Mouse (Mus musculus) Patski (cell line): ENCODE data around the gene Gm4491. TPM values are rescaled to one million over a fixed set of nuclear protein-coding genes. Genes with fewer than 3 reads are reported as not detected.
A peak's percentile ranks its signal among the peaks of the same experiment; 100 is the strongest.

Experiments used
- ATAC-seq: fragments of 100-300 bp; one replicate; pipeline ENCODE4 v1.8.0; 2021
- CTCF ChIA-PET: fragments of 350-600 bp; sonication (Branson Sonifier 250); formaldehyde crosslinking; loops from one replicate; lab custom pipeline; 2022; ENCODE audit warnings: inconsistent platforms; lab: Charles Lee
- POLR2A ChIA-PET: fragments of 350-600 bp; sonication (Branson Sonifier 250); formaldehyde crosslinking; loops from one replicate; lab custom pipeline; 2022; ENCODE audit warnings: antibody characterized with exemption, inconsistent platforms; lab: Charles Lee
- DNase-seq: peaks from one replicate; pipeline ENCODE4 v3.0.0-alpha.2; 2011; ENCODE audit warnings: low read depth, low spot score
- H3K27me3 ChIP-seq: fragments of 371-371 bp; one replicate; pipeline ENCODE4 v1.5.1; 2021
- CTCF ChIP-seq: fragments of 100-300 bp; IDR thresholded peaks from one replicate; pipeline ENCODE4 v1.5.1; 2021
- in situ Hi-C: fragments of 300-500 bp; cut with MboI; formaldehyde crosslinking; loops from 3 replicates; pipeline ENCODE4 v1.11.1; 2018; ENCODE audit warnings: low pct_unique_long_range_greater_than_20kb, mixed read lengths
- polyA plus RNA-seq: library from polyadenylated mRNA; unstranded; gene quantifications from one replicate; pipeline ENCODE4 v1.2.3, GENCODE M21; 2021

Gm4491 gene
- polyA plus RNA-seq, 1 experiment from 2014 or later = not detected

GRCm38 (mm10) chr14:57107091-57107490 lies 8.6 kb downstream of the Gm4491 start:
- ChIA-PET CTCF (interaction anchor here (1.8 to 2.1 kb wide), 2 partner anchors 14 to 255 kb away, joined by 5 to 9 read pairs; no protein-coding TSS in a partner anchor), POLR2A (no interaction called here)
- in situ Hi-C loops = no loop called here
- DNase-seq (no peak), ATAC-seq (no peak)
- peaks cover 28% of the 10 kb centered on the region for H3K27me3 ChIP-seq
- TF ChIP-seq CTCF = no peak

- TF ChIP-seq CTCF = no peak
- peaks cover 33% of the 10 kb centered on the region for H3K27me3 ChIP-seq
- in situ Hi-C loops = no loop called here
- POLR2A ChIA-PET = no interaction called here
- ATAC-seq = no peak
- CTCF ChIA-PET = interaction anchor here (1.2 to 2.1 kb wide), 3 partner anchors 12 to 257 kb away, joined by 3 to 9 read pairs (median 5); no protein-coding TSS in a partner anchor
- no peak for DNase-seq
Measured at GRCm38 (mm10) chr14:57105721-57106120, 10.0 kb downstream of the Gm4491 start.

- H3K27me3 ChIP-seq = peaks cover 33% of the 10 kb centered on the region
- no peak for TF ChIP-seq CTCF
- POLR2A ChIA-PET = no interaction called here
- in situ Hi-C loops = no loop called here
- CTCF ChIA-PET = interaction anchor here (1.2 to 2.1 kb wide), 2 partner anchors 12 to 257 kb away, joined by 3 to 5 read pairs; no protein-coding TSS in a partner anchor
- DNase-seq = no peak
- ATAC-seq = no peak
Measured at GRCm38 (mm10) chr14:57105111-57105510, 10.6 kb downstream of the Gm4491 start.

- H3K27me3 ChIP-seq = peaks cover 33% of the 10 kb centered on the region
- in situ Hi-C loops = no loop called here
- POLR2A ChIA-PET = no interaction called here
Measured at GRCm38 (mm10) chr14:57104106-57105023, 11.3 kb downstream of the Gm4491 start, which contains the start of gene Gjb2. Gene Gjb2 (minus strand): TSS chr14:57104702.

GRCm38 (mm10) chr14:57103711-57104105 lies 12.0 kb downstream of the Gm4491 start:
- TF ChIP-seq CTCF = no peak
- ATAC-seq = no peak
- in situ Hi-C loops = no loop called here
- no peak for DNase-seq
- ChIA-PET CTCF (interaction anchor here (0.9 to 1.1 kb wide), 2 partner anchors 11 to 183 kb away, joined by 3 read pairs; no protein-coding TSS in a partner anchor), POLR2A (no interaction called here)
- peaks cover 34% of the 10 kb centered on the region for H3K27me3 ChIP-seq

More at GRCm38 (mm10) chr14:57104106-57105023, 11.3 kb downstream of the Gm4491 start, which contains the start of gene Gjb2:
- DNase-seq (no peak), ATAC-seq (no peak)
- CTCF ChIA-PET = interaction anchor here (0.9 to 1.2 kb wide), 3 partner anchors 11 to 258 kb away, joined by 3 read pairs; no protein-coding TSS in a partner anchor
- TF ChIP-seq CTCF = no peak

DNA sequence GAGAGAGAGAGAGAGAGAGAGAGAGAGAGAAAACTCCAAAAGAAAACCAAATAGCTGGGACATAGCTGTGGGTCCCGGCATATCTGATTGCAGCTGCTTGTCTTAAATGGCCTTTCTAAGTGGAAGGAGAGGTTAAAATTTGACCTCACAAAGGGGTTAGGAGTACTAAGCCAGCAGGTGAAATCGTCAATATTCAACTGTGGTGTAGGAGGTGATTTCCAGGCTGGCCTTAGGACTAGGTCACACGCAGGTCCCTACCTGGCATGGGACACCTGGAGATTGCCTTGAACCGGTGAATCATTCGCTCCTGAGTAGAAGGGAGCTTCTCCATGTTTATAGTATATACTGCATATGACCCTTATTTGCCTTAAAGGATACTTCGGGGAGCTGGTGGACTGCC lies 12.6 kb downstream of the Gm4491 start:
- POLR2A ChIA-PET = no interaction called here
- CTCF ChIA-PET = interaction anchor here (0.9 to 1.2 kb wide), 2 partner anchors 184 to 239 kb away, joined by 3 read pairs; no protein-coding TSS in a partner anchor
- peaks cover 37% of the 10 kb centered on the region for H3K27me3 ChIP-seq
- no peak for ATAC-seq
- TF ChIP-seq CTCF = no peak
- in situ Hi-C loops = no loop called here
- DNase-seq = no peak

GRCm38 (mm10) chr14:57101623-57102022 lies 14.1 kb downstream of the Gm4491 start:
- POLR2A ChIA-PET = no interaction called here
- ATAC-seq (no peak), DNase-seq (no peak)
- in situ Hi-C loops = no loop called here
- CTCF ChIA-PET = interaction anchor here (1.2 kb wide), 1 partner anchor 240 kb away, joined by 3 read pairs; no protein-coding TSS in a partner anchor
- TF ChIP-seq CTCF = no peak
- H3K27me3 ChIP-seq = peaks cover 41% of the 10 kb centered on the region

- POLR2A ChIA-PET = no interaction called here
- no peak for TF ChIP-seq CTCF
Measured at GRCm38 (mm10) chr14:57095855-57096254, 19.8 kb downstream of the Gm4491 start.

GRCm38 (mm10) chr14:57093029-57093428 lies 22.7 kb downstream of the Gm4491 start:
- ATAC-seq (no peak), DNase-seq (no peak)
- in situ Hi-C loops = no loop called here
- peak; percentile 65 for TF ChIP-seq CTCF
- peaks cover 14% of the 10 kb centered on the region for H3K27me3 ChIP-seq
- ChIA-PET CTCF (interaction anchor here (0.7 to 1.3 kb wide), 3 partner anchors 11 to 313 kb away, joined by 3 to 5 read pairs (median 4); no protein-coding TSS in a partner anchor), POLR2A (no interaction called here)

More at GRCm38 (mm10) chr14:57095855-57096254, 19.8 kb downstream of the Gm4491 start:
- in situ Hi-C loops = no loop called here
- CTCF ChIA-PET = interaction anchor here (1.3 kb wide), 1 partner anchor 10 kb away, joined by 5 read pairs; no protein-coding TSS in a partner anchor
- no peak for DNase-seq
- H3K27me3 ChIP-seq = peaks cover 15% of the 10 kb centered on the region
- ATAC-seq = no peak

GRCm38 (mm10) chr14:57090001-57090400 lies 25.7 kb downstream of the Gm4491 start:
- ChIA-PET POLR2A (no interaction called here), CTCF (no interaction called here)
- in situ Hi-C loops = no loop called here
- no peak for TF ChIP-seq CTCF
- ATAC-seq = no peak
- DNase-seq = no peak
- peaks cover 8% of the 10 kb centered on the region for H3K27me3 ChIP-seq
